15 mouse cellular contexts compared by ENCODE assay signal in genomic region chr6:9220724-9221453, GRCm38 (mm10).
DNase-seq lines count a peak whose midpoint lies in the region; ATAC-seq and TF ChIP-seq lines count a peak whose summit lies in the region.
"Had no signal": no experiment of that assay in that cellular context is flagged by ENCODE, and none has a peak within 500 bp of the region (broad histone marks: within the 10 kb centered on the region; RNA-seq: fewer than 3 reads in every experiment).

No protein-coding gene starts in this region.

- no peak overlapping the region for H3K4me2 ChIP-seq in forebrain, embryonic 11.5 days (ENCODE audit: low read depth, low read length, severe bottlenecking)
- H3K4me2 ChIP-seq in hindbrain, embryonic 16.5 days (ENCODE audit: low read length): no peak overlapping the region
- H3K4me2 ChIP-seq in midbrain, embryonic 15.5 days: no peak overlapping the region
- H3K4me2 ChIP-seq: embryonic facial prominence, embryonic 13.5 days; liver, embryonic 11.5 days had no signal

- H3K27me3 ChIP-seq in forebrain, embryonic 11.5 days (ENCODE audit: control insufficient read depth, insufficient read depth, low read length): no peaks in the 10 kb centered on the region
- H3K27me3 ChIP-seq in forebrain, embryonic 10.5 days (ENCODE audit: poor library complexity, severe bottlenecking): no peaks in the 10 kb centered on the region
- H3K27me3 ChIP-seq in hindbrain, embryonic 16.5 days (replicated peaks; ENCODE audit: control insufficient read depth, insufficient read depth, low read length): no peaks in the 10 kb centered on the region
- no peaks in the 10 kb centered on the region for H3K27me3 ChIP-seq in midbrain, embryonic 15.5 days (replicated peaks)
- H3K27me3 ChIP-seq: embryonic facial prominence, embryonic 13.5 days had no signal

- no peaks in the 10 kb centered on the region for H3K9me3 ChIP-seq in forebrain, embryonic 11.5 days (ENCODE audit: control insufficient read depth, low read length)
- H3K9me3 ChIP-seq in forebrain, embryonic 10.5 days: no peaks in the 10 kb centered on the region
- no peaks in the 10 kb centered on the region for H3K9me3 ChIP-seq in hindbrain, embryonic 16.5 days (ENCODE audit: control insufficient read depth, low read length)
- H3K9me3 ChIP-seq in midbrain, embryonic 15.5 days: no peaks in the 10 kb centered on the region
- H3K9me3 ChIP-seq: embryonic facial prominence, embryonic 13.5 days had no signal

- no peak for DNase-seq in forebrain, embryonic 11.5 days (ENCODE audit: low spot score)
- no peak for DNase-seq in forebrain, embryonic 10.5 days (ENCODE audit: extremely low spot score, low spot score)
- DNase-seq in brain, embryonic 14.5 days (ENCODE audit: low read depth): peak; percentile 64
- no peak for DNase-seq in kidney, adult 9 months
- no peak for DNase-seq in frontal cortex, postnatal 14 days (ENCODE audit: low spot score in 2 of 2)
- DNase-seq in thymus, adult 18-20 months: no peak
- DNase-seq: heart, adult 18-20 months; kidney, adult 18-20 months; kidney, postnatal 4 days; lung, postnatal 10 days had no signal

- no peak overlapping the region for H3K4me3 ChIP-seq in forebrain, embryonic 11.5 days (ENCODE audit: low read depth, low read length)
- H3K4me3 ChIP-seq in forebrain, embryonic 10.5 days: no peak overlapping the region
- H3K4me3 ChIP-seq in hindbrain, embryonic 16.5 days (ENCODE audit: low read length): no peak overlapping the region
- H3K4me3 ChIP-seq in midbrain, embryonic 15.5 days: no peak overlapping the region
- H3K4me3 ChIP-seq: embryonic facial prominence, embryonic 13.5 days had no signal

- TF ChIP-seq CTCF in brain, embryonic 14.5 days (IDR thresholded peaks at IDR 0.05; ENCODE audit: borderline replicate concordance, extremely low read depth, insufficient read depth, insufficient read length): no peak

- TF ChIP-seq POLR2A in brain, embryonic 14.5 days (IDR thresholded peaks at IDR 0.05; ENCODE audit: borderline replicate concordance, extremely low read depth, insufficient read depth, insufficient read length, poor library complexity, severe bottlenecking): no peak

- ATAC-seq in forebrain, embryonic 11.5 days (replicated peaks; ENCODE audit: low FRiP score): peak; percentile 66
- ATAC-seq in hindbrain, embryonic 16.5 days: 0 out of 2 replicates have a peak, but pooled peaks have one; percentile 48
- ATAC-seq in midbrain, embryonic 15.5 days (replicated peaks): peak; percentile 53; the same call in 1 of the 2 replicates
- ATAC-seq: activated CD4-positive, CD25-positive, alpha-beta regulatory T cell, adult 4 months had no signal

- no peaks in the 10 kb centered on the region for H3K4me1 ChIP-seq in forebrain, embryonic 11.5 days (replicated peaks; ENCODE audit: control insufficient read depth, insufficient read depth, low read length)
- H3K4me1 ChIP-seq in forebrain, embryonic 10.5 days: peaks cover 5% of the 10 kb centered on the region; the same call in 1 of the 2 replicates
- peaks cover 2% of the 10 kb centered on the region for H3K4me1 ChIP-seq in hindbrain, embryonic 16.5 days (ENCODE audit: control insufficient read depth, insufficient read depth, low read depth, low read length)
- peaks cover 8% of the 10 kb centered on the region for H3K4me1 ChIP-seq in midbrain, embryonic 15.5 days
- H3K4me1 ChIP-seq: embryonic facial prominence, embryonic 13.5 days had no signal

- WGBS in forebrain, embryonic 11.5 days: 40% methylated on average over 4 of the region's 4 CpGs
- 62% methylated on average over 4 of the region's 4 CpGs for WGBS in forebrain, embryonic 10.5 days
- 33% methylated on average over 4 of the region's 4 CpGs for WGBS in hindbrain, embryonic 16.5 days
- WGBS in midbrain, embryonic 15.5 days: 27% methylated on average over 4 of the region's 4 CpGs

- no peak overlapping the region for H3K9ac ChIP-seq in forebrain, embryonic 11.5 days (ENCODE audit: low read length)
- H3K9ac ChIP-seq in hindbrain, embryonic 16.5 days (ENCODE audit: low read depth, low read length): no peak overlapping the region
- no peak overlapping the region for H3K9ac ChIP-seq in midbrain, embryonic 15.5 days
- H3K9ac ChIP-seq: embryonic facial prominence, embryonic 13.5 days had no signal

- no peaks in the 10 kb centered on the region for H3K36me3 ChIP-seq in forebrain, embryonic 11.5 days (ENCODE audit: control insufficient read depth, insufficient read depth, low read length)
- H3K36me3 ChIP-seq in forebrain, embryonic 10.5 days (replicated peaks): no peaks in the 10 kb centered on the region
- no peaks in the 10 kb centered on the region for H3K36me3 ChIP-seq in hindbrain, embryonic 16.5 days (ENCODE audit: control insufficient read depth, insufficient read depth, low read length)
- no peaks in the 10 kb centered on the region for H3K36me3 ChIP-seq in midbrain, embryonic 15.5 days (replicated peaks)
- H3K36me3 ChIP-seq: embryonic facial prominence, embryonic 13.5 days had no signal

- no peak overlapping the region for H3K27ac ChIP-seq in forebrain, embryonic 11.5 days (ENCODE audit: low read depth, low read length)
- no peak overlapping the region for H3K27ac ChIP-seq in forebrain, embryonic 10.5 days
- H3K27ac ChIP-seq in hindbrain, embryonic 16.5 days (ENCODE audit: low read depth, low read length): no peak overlapping the region
- H3K27ac ChIP-seq in midbrain, embryonic 15.5 days: peak overlapping the region; percentile 10; the same call in 1 of the 2 replicates
- H3K27ac ChIP-seq: embryonic facial prominence, embryonic 13.5 days had no signal
